Mouse (Mus musculus): ENCODE measurements at regions not wholly inside any gene's neighbourhood (a gene's known extent, or its start where the extent isn't known, plus 50 kb on each side); places are given as distances from the start of the nearest gene placed in this dataset.

GRCm38 (mm10) chr7:95460889-95461288 lies 710.2 kb upstream of the Tenm4 start:
- DNase-seq (ENCODE audit: low spot score), result no peak
- intact Hi-C loops (cut with DNase I), result no loop called here

GRCm38 (mm10) chr7:95465506-95465905 lies 705.5 kb upstream of the Tenm4 start:
- no peak for DNase-seq (ENCODE audit: low spot score)
- intact Hi-C loops (cut with DNase I), result no loop called here

GRCm38 (mm10) chr7:95467028-95467427 lies 704.0 kb upstream of the Tenm4 start:
- DNase-seq (ENCODE audit: low spot score), result no peak
- intact Hi-C loops (cut with DNase I), result no loop called here

- intact Hi-C loops (cut with DNase I), result no loop called here
- DNase-seq (ENCODE audit: low spot score), result no peak
Measured at GRCm38 (mm10) chr7:95473892-95474291, 697.2 kb upstream of the Tenm4 start.

GRCm38 (mm10) chr7:95480121-95480726 lies 690.8 kb upstream of the Tenm4 start:
- intact Hi-C loops (cut with DNase I), result no loop called here
- DNase-seq (ENCODE audit: low spot score), result no peak

- intact Hi-C loops (cut with DNase I), result loop anchor here (2.0 kb wide), 1 partner anchor 1425 kb away; no protein-coding TSS in a partner anchor
- DNase-seq (ENCODE audit: low spot score), result no peak
Measured at GRCm38 (mm10) chr7:95489666-95490065, 681.4 kb upstream of the Tenm4 start.

GRCm38 (mm10) chr7:95494793-95495192 lies 676.3 kb upstream of the Tenm4 start:
- no peak for DNase-seq (ENCODE audit: low spot score)
- intact Hi-C loops (cut with DNase I), result no loop called here

GRCm38 (mm10) chr7:95502959-95503358 lies 668.1 kb upstream of the Tenm4 start:
- intact Hi-C loops (cut with DNase I), result no loop called here
- DNase-seq (ENCODE audit: low spot score), result no peak

GRCm38 (mm10) chr7:95547256-95547655 lies 623.8 kb upstream of the Tenm4 start:
- intact Hi-C loops (cut with DNase I), result no loop called here

GRCm38 (mm10) chr7:95550099-95550498 lies 620.9 kb upstream of the Tenm4 start:
- intact Hi-C loops (cut with DNase I), result no loop called here
- DNase-seq (ENCODE audit: low spot score), result no peak

More at GRCm38 (mm10) chr7:95547256-95547655, 623.8 kb upstream of the Tenm4 start:
- DNase-seq (ENCODE audit: low spot score), result no peak

GRCm38 (mm10) chr7:95551798-95552387 lies 619.2 kb upstream of the Tenm4 start:
- intact Hi-C loops (cut with DNase I), result no loop called here

GRCm38 (mm10) chr7:95558589-95558988 lies 612.5 kb upstream of the Tenm4 start:
- intact Hi-C loops (cut with DNase I), result no loop called here
- DNase-seq (ENCODE audit: low spot score), result no peak

More at GRCm38 (mm10) chr7:95551798-95552387, 619.2 kb upstream of the Tenm4 start:
- no peak for DNase-seq (ENCODE audit: low spot score)

- no peak for DNase-seq (ENCODE audit: low spot score)
- intact Hi-C loops (cut with DNase I), result no loop called here
Measured at GRCm38 (mm10) chr7:95578633-95579032, 592.4 kb upstream of the Tenm4 start.

- intact Hi-C loops (cut with DNase I), result no loop called here
- no peak for DNase-seq (ENCODE audit: low spot score)
Measured at GRCm38 (mm10) chr7:95581325-95581724, 589.7 kb upstream of the Tenm4 start.

GRCm38 (mm10) chr7:95598339-95598738 lies 572.7 kb upstream of the Tenm4 start:
- DNase-seq (ENCODE audit: low spot score), result no peak

GRCm38 (mm10) chr7:95613736-95614135 lies 557.3 kb upstream of the Tenm4 start:
- no peak for DNase-seq (ENCODE audit: low spot score)
- intact Hi-C loops (cut with DNase I), result no loop called here

More at GRCm38 (mm10) chr7:95598339-95598738, 572.7 kb upstream of the Tenm4 start:
- intact Hi-C loops (cut with DNase I), result no loop called here

- DNase-seq (ENCODE audit: low spot score), result no peak
- intact Hi-C loops (cut with DNase I), result no loop called here
Measured at GRCm38 (mm10) chr7:95617370-95617769, 553.7 kb upstream of the Tenm4 start.

GRCm38 (mm10) chr7:95618170-95618569 lies 552.9 kb upstream of the Tenm4 start:
- intact Hi-C loops (cut with DNase I), result no loop called here
- DNase-seq (ENCODE audit: low spot score), result no peak

GRCm38 (mm10) chr7:95620079-95620478 lies 551.0 kb upstream of the Tenm4 start:
- no peak for DNase-seq (ENCODE audit: low spot score)
- intact Hi-C loops (cut with DNase I), result no loop called here

- no peak for DNase-seq (ENCODE audit: low spot score)
- intact Hi-C loops (cut with DNase I), result no loop called here
Measured at GRCm38 (mm10) chr7:95640683-95641082, 530.4 kb upstream of the Tenm4 start.

GRCm38 (mm10) chr7:95674319-95674718 lies 496.7 kb upstream of the Tenm4 start:
- no peak for DNase-seq (ENCODE audit: low spot score)
- intact Hi-C loops (cut with DNase I), result no loop called here

GRCm38 (mm10) chr7:95682521-95682920 lies 488.5 kb upstream of the Tenm4 start:
- no peak for DNase-seq (ENCODE audit: low spot score)
- intact Hi-C loops (cut with DNase I), result no loop called here

Data from heart, postnatal 25 days (tissue).